Mouse (Mus musculus): ENCODE results near the gene Ranbp2. TPM values are rescaled to one million over a fixed set of nuclear protein-coding genes. Genes with fewer than 3 reads are reported as not detected.

The Ranbp2 gene
- total RNA-seq (2014; rRNA removed) (32.1 and 32.6 TPM in 2 replicates), polyA plus RNA-seq (2015; fragmentation: Nextera tagmentation; extraction: Ambion mirVana) (12.9 and 13.5 TPM in 2 replicates)

DNA sequence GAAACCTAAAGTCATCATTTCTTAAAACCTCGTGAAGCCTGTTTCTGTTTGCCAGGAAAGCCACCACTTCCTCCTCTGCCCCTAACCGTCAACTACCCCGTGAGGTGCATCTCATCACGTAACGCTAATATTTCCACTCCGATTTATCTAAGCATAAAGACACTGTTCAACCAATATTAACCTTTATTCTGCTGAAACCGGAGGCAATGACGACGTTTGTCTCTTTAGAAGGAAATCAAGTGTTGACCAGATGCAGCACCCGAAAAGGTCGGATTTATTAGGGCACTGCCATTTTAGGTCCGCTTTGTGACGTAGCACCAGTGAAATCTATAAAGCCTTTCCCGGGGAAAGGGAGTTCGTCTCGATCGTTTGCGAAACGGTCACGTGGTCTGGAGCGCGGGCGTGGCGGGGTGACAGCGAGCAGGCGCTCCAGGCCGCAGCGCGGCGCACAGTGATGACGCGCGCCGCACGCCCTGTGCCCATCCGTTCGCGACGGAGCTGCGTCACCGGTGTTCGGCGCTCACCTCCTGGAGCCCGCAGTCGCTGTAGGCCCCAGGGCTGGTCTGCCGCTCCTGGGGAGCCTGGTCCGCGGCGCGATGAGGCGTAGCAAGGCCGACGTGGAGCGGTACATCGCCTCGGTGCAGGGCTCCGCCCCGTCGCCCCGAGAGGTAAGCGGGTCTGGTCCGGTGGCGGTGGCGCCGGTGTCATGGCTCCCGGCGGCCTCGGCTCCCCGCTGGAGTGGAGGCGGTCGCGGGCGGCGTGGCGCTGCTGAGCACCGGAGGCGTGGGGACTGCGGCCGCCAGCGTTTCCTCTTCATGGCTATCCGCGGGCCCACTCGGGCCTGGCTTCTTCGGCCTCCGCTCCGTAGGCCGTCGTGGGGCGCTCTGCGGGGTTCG is at the start of gene Ranbp2:
Gene Ranbp2, plus strand, starts transcription at position 537 of the 896 bp plus-strand sequence.
- Histone ChIP-seq H3K9me3 (ENCODE audit: low read length) (no peaks in the 10 kb centered on the region), H3K27ac (peak within 1 kb of the TSS; percentile 96), H3K9ac (replicated peaks; ENCODE audit: low read length) (peak within 1 kb of the TSS; percentile 95), H3K36me3 (ENCODE audit: insufficient read depth, low read length) (no peaks in the 10 kb centered on the region), H3K4me3 (ENCODE audit: low read length) (peak within 1 kb of the TSS; percentile 88), H3K4me2 (ENCODE audit: low read depth, low read length) (peak within 1 kb of the TSS; percentile 86), H3K27me3 (ENCODE audit: insufficient read depth, low read length) (no peaks in the 10 kb centered on the region), H3K4me1 (ENCODE audit: insufficient read depth, low read length) (peaks cover 5% of the 10 kb centered on the region; the same call in 1 of the 2 replicates)
- 2% methylated on average over 84 of the region's 91 CpGs for WGBS
- peak; percentile 99 for ATAC-seq
- peak; percentile 100 for DNase-seq (ENCODE audit: low spot score)
- TF ChIP-seq CTCF (IDR thresholded peaks at IDR 0.05; ENCODE audit: low read depth), result no peak

DNA sequence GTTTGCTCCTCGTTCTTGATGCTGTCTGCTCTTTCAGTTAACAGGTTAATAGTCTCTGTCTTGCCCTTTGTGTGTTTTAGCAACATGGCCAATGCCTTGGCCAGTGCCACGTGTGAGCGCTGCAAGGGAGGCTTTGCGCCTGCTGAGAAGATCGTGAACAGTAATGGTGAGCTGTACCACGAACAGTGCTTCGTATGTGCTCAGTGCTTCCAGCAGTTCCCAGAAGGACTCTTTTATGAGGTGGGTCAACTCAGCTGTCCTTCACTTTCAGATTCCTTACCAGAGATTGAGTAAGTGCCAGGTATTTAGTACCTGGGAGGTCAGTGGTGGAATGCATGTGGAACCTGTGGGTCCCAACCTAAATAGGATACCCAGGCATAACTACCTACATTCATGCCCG is 47.8 kb upstream of the Ranbp2 start:
- peaks cover 5% of the 10 kb centered on the region for H3K36me3 ChIP-seq (ENCODE audit: insufficient read depth, low read length)
- H3K4me3 ChIP-seq (ENCODE audit: low read length), result no peak overlapping the region
- no peak overlapping the region for H3K4me2 ChIP-seq (ENCODE audit: low read depth, low read length)
- WGBS, result 92% methylated on average over 8 of the region's 8 CpGs
- H3K27ac ChIP-seq, result no peak overlapping the region
- no peaks in the 10 kb centered on the region for H3K9me3 ChIP-seq (ENCODE audit: low read length)
- no peaks in the 10 kb centered on the region for H3K27me3 ChIP-seq (ENCODE audit: insufficient read depth, low read length)
- H3K9ac ChIP-seq (replicated peaks; ENCODE audit: low read length), result no peak overlapping the region
- no peak for TF ChIP-seq CTCF (IDR thresholded peaks at IDR 0.05; ENCODE audit: low read depth)
- no peak for DNase-seq (ENCODE audit: low spot score)
- ATAC-seq, result no peak
- H3K4me1 ChIP-seq (ENCODE audit: insufficient read depth, low read length), result 0 out of 2 replicates have a peak, but pooled peaks cover 5% of the 10 kb centered on the region

DNA sequence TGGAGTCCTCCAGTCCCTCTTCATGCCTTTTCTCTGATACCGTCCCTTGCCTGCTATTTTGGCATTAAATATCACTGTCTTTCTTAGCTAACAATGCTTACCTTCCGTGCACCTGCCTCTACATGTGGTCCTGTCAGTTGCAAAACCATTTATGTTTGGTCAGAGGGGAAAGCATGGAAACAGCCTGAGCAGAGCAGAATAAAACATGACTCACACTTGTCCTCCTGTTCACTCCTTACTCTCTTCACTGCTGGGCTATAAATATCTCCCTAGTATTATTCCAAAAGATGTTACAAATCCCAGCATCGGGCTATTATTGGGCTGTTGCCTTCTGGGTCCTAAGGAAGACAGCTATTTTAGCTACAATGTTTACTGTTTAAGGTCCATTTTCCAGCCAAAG is 44.9 kb upstream of the Ranbp2 start:
- DNase-seq (ENCODE audit: low spot score) (no peak), ATAC-seq (no peak)
- no peak for TF ChIP-seq CTCF (IDR thresholded peaks at IDR 0.05; ENCODE audit: low read depth)
- Histone ChIP-seq H3K4me2 (ENCODE audit: low read depth, low read length) (no peak overlapping the region), H3K4me1 (ENCODE audit: insufficient read depth, low read length) (no peaks in the 10 kb centered on the region), H3K9ac (replicated peaks; ENCODE audit: low read length) (no peak overlapping the region), H3K36me3 (ENCODE audit: insufficient read depth, low read length) (peaks cover 5% of the 10 kb centered on the region), H3K27me3 (ENCODE audit: insufficient read depth, low read length) (no peaks in the 10 kb centered on the region), H3K27ac (no peak overlapping the region), H3K9me3 (ENCODE audit: low read length) (no peaks in the 10 kb centered on the region), H3K4me3 (ENCODE audit: low read length) (no peak overlapping the region)
- WGBS, result 91% methylated on average over 3 of the region's 3 CpGs

DNA sequence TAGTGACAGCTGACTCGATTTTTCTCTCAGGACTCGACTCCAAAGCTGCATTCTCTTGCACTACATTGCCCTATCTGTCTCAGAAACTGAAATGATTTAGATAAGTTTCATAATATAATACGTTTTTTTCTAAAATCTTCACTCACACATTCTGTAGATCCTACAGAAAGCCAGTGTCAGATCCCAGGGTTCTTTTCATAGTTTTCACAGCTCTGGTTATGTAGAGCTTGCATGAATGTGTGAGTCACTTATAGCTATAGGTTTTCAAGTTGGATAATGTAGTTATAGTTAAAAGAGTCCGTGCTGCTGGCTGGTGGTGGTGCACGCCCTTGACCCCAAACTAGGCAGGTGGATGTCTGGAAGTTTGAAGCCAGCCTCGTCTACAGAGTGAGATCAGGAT is 42.1 kb upstream of the Ranbp2 start:
- no peak for ATAC-seq
- no peaks in the 10 kb centered on the region for H3K4me1 ChIP-seq (ENCODE audit: insufficient read depth, low read length)
- no peak for DNase-seq (ENCODE audit: low spot score)
- H3K4me2 ChIP-seq (ENCODE audit: low read depth, low read length), result no peak overlapping the region
- H3K27me3 ChIP-seq (ENCODE audit: insufficient read depth, low read length), result no peaks in the 10 kb centered on the region
- TF ChIP-seq CTCF (IDR thresholded peaks at IDR 0.05; ENCODE audit: low read depth), result no peak
- peaks cover 10% of the 10 kb centered on the region for H3K36me3 ChIP-seq (ENCODE audit: insufficient read depth, low read length)
- H3K9me3 ChIP-seq (ENCODE audit: low read length), result no peaks in the 10 kb centered on the region
- H3K4me3 ChIP-seq (ENCODE audit: low read length), result no peak overlapping the region
- 91% methylated on average over 6 of the region's 6 CpGs for WGBS
- no peak overlapping the region for H3K27ac ChIP-seq
- no peak overlapping the region for H3K9ac ChIP-seq (replicated peaks; ENCODE audit: low read length)

- Histone ChIP-seq H3K4me3 (ENCODE audit: low read length) (no peak overlapping the region), H3K27me3 (ENCODE audit: insufficient read depth, low read length) (no peaks in the 10 kb centered on the region), H3K4me2 (ENCODE audit: low read depth, low read length) (no peak overlapping the region), H3K9ac (replicated peaks; ENCODE audit: low read length) (no peak overlapping the region), H3K36me3 (ENCODE audit: insufficient read depth, low read length) (peaks cover 16% of the 10 kb centered on the region), H3K4me1 (ENCODE audit: insufficient read depth, low read length) (no peaks in the 10 kb centered on the region), H3K27ac (no peak overlapping the region), H3K9me3 (ENCODE audit: low read length) (no peaks in the 10 kb centered on the region)
- ATAC-seq (no peak), DNase-seq (ENCODE audit: low spot score) (no peak)
- WGBS, result 82% methylated on average over 4 of the region's 4 CpGs
- no peak for TF ChIP-seq CTCF (IDR thresholded peaks at IDR 0.05; ENCODE audit: low read depth)
These were observed 41.3 kb upstream of the Ranbp2 start for GRCm38 (mm10) chr10:58405285-58405948.

GRCm38 (mm10) chr10:58405949-58406305 is 40.8 kb upstream of the Ranbp2 start:
- no peak overlapping the region for H3K27ac ChIP-seq
- H3K4me1 ChIP-seq (ENCODE audit: insufficient read depth, low read length), result no peaks in the 10 kb centered on the region
- H3K27me3 ChIP-seq (ENCODE audit: insufficient read depth, low read length), result no peaks in the 10 kb centered on the region
- ATAC-seq (no peak), DNase-seq (ENCODE audit: low spot score) (no peak)
- H3K9me3 ChIP-seq (ENCODE audit: low read length), result no peaks in the 10 kb centered on the region
- 74% methylated on average over 2 of the region's 2 CpGs for WGBS
- peaks cover 19% of the 10 kb centered on the region for H3K36me3 ChIP-seq (ENCODE audit: insufficient read depth, low read length)
- no peak overlapping the region for H3K9ac ChIP-seq (replicated peaks; ENCODE audit: low read length)
- H3K4me3 ChIP-seq (ENCODE audit: low read length), result no peak overlapping the region
- TF ChIP-seq CTCF (IDR thresholded peaks at IDR 0.05; ENCODE audit: low read depth), result peak; percentile 14; the same call in 1 of the 2 replicates
- H3K4me2 ChIP-seq (ENCODE audit: low read depth, low read length), result no peak overlapping the region
